Mouse (Mus musculus) urinary bladder, adult 18-20 months (tissue): ENCODE measurements around the gene Kctd2.
"Not testable (repeated sequence)": the region's sequence is repeated elsewhere in the genome, so short reads cannot be mapped to it uniquely, and the experiment has no call there.

Experiments
- DNase-seq, 2 experiments: peaks; one replicate each; pipeline ENCODE4 v3.0.0; 2022; ENCODE audit warnings: low spot score in 2 of 2, mixed read lengths in 2 of 2

Kctd2 gene

GRCm38 (mm10) chr11:115419531-115420237, at the start of gene Kctd2, which contains the start of gene Atp5h:
TSS of gene Kctd2 (plus strand) at chr11:115420128.
TSS of gene Atp5h (minus strand) at chr11:115419962.
- peak; percentile 85 to 94 for DNase-seq

GRCm38 (mm10) chr11:115370368-115370767, 49.6 kb upstream of the Kctd2 start:
- no peak for DNase-seq

- DNase-seq, result no peak
These were observed 48.6 kb upstream of the Kctd2 start for GRCm38 (mm10) chr11:115371354-115371753.

- DNase-seq, result no peak
These were observed 47.9 kb upstream of the Kctd2 start for GRCm38 (mm10) chr11:115372015-115372414.

GRCm38 (mm10) chr11:115372737-115373136, 47.2 kb upstream of the Kctd2 start:
- DNase-seq, result no peak

GRCm38 (mm10) chr11:115373805-115374694, 45.9 kb upstream of the Kctd2 start:
- peak in 1 of 2 experiments; percentile 68 for DNase-seq

GRCm38 (mm10) chr11:115374695-115375425, 45.1 kb upstream of the Kctd2 start:
- DNase-seq, result no peak

GRCm38 (mm10) chr11:115376722-115377121, 43.2 kb upstream of the Kctd2 start:
- DNase-seq, result no peak

GRCm38 (mm10) chr11:115377254-115377653, 42.7 kb upstream of the Kctd2 start:
- no peak for DNase-seq

- DNase-seq, result no peak
These were observed 42.1 kb upstream of the Kctd2 start for GRCm38 (mm10) chr11:115377854-115378253.

- DNase-seq, result no peak
These were observed 38.7 kb upstream of the Kctd2 start for GRCm38 (mm10) chr11:115381276-115381675.

GRCm38 (mm10) chr11:115381743-115382539, 38.0 kb upstream of the Kctd2 start, which contains the start of gene Cdr2l:
TSS of gene Cdr2l (plus strand) at chr11:115381916.
- DNase-seq, result peak; percentile 84 to 87

GRCm38 (mm10) chr11:115382891-115383290, 37.0 kb upstream of the Kctd2 start:
- no peak for DNase-seq

GRCm38 (mm10) chr11:115383701-115384474, 36.0 kb upstream of the Kctd2 start:
- no peak for DNase-seq

- no peak for DNase-seq
These were observed 35.3 kb upstream of the Kctd2 start for GRCm38 (mm10) chr11:115384587-115384986.

- not testable (repeated sequence) for DNase-seq
These were observed 33.1 kb upstream of the Kctd2 start for GRCm38 (mm10) chr11:115386859-115387258.

- DNase-seq, result no peak
These were observed 28.6 kb upstream of the Kctd2 start for GRCm38 (mm10) chr11:115391358-115391757.

GRCm38 (mm10) chr11:115393721-115394325, 26.1 kb upstream of the Kctd2 start:
- DNase-seq, result no peak

GRCm38 (mm10) chr11:115398085-115398484, 21.8 kb upstream of the Kctd2 start:
- no peak for DNase-seq

GRCm38 (mm10) chr11:115400126-115400525, 19.8 kb upstream of the Kctd2 start:
- no peak for DNase-seq
